Mouse (Mus musculus) myocyte (in vitro differentiated cells): ENCODE measurements around the gene Ptprm. TPM values are rescaled to one million over a fixed set of nuclear protein-coding genes. Genes with fewer than 3 reads are reported as not detected.

ENCODE experiments used
- H3K27me3 ChIP-seq: one replicate; pipeline ENCODE4 v1.6.1; 2011; ENCODE audit not compliant: control insufficient read depth, insufficient read depth, insufficient read length
- H3K36me3 ChIP-seq: one replicate; pipeline ENCODE4 v1.6.1; 2011; ENCODE audit not compliant: control insufficient read depth, insufficient read depth
- H3K4me2 ChIP-seq: one replicate; pipeline ENCODE4 v1.6.1; 2011; ENCODE audit warnings: low read depth, control low read depth
- H3K4me3 ChIP-seq: one replicate; pipeline ENCODE4 v1.5.1; 2011; ENCODE audit warnings: mild to moderate bottlenecking, control low read depth, moderate library complexity
- H3K79me2 ChIP-seq: one replicate; pipeline ENCODE4 v1.6.1; 2011; ENCODE audit not compliant: control insufficient read depth, insufficient read depth
- H3ac ChIP-seq: one replicate; pipeline ENCODE4 v1.6.1; 2011; ENCODE audit not compliant: control insufficient read depth, insufficient read length
- CEBPB ChIP-seq: IDR thresholded peaks from 2 replicates; pipeline ENCODE4 v1.6.1; 2011; ENCODE audit warnings: mild to moderate bottlenecking, moderate library complexity; ENCODE audit not compliant: poor library complexity, insufficient read depth, severe bottlenecking
- E2F4 ChIP-seq: IDR thresholded peaks from one replicate; pipeline ENCODE4 v1.6.1; 2011; ENCODE audit warnings: mild to moderate bottlenecking, control low read depth, moderate library complexity; ENCODE audit not compliant: insufficient read depth
- MAX ChIP-seq: IDR thresholded peaks from one replicate; pipeline ENCODE4 v1.6.1; 2011; ENCODE audit warnings: low read depth, mild to moderate bottlenecking, control low read depth
- MYOD1 ChIP-seq, 3 experiments: IDR thresholded peaks; one replicate each; pipeline ENCODE4 v1.6.1; 2011; ENCODE audit warnings: control low read depth in 2 of 3, low read depth in 2 of 3, mild to moderate bottlenecking in 2 of 3, moderate library complexity in 1 of 3; ENCODE audit not compliant: insufficient read length in 2 of 3, control insufficient read depth in 1 of 3
- MYOG ChIP-seq, 3 experiments: IDR thresholded peaks; one replicate each; pipeline ENCODE4 v1.6.1; 2011; ENCODE audit warnings: control low read depth in 2 of 3, low read depth in 2 of 3, mild to moderate bottlenecking in 2 of 3; ENCODE audit not compliant: insufficient read length in 2 of 3, control insufficient read depth in 1 of 3, insufficient read depth in 1 of 3
- POLR2A ChIP-seq: IDR thresholded peaks from one replicate; pipeline ENCODE4 v1.6.1; 2011; ENCODE audit warnings: low read depth, mild to moderate bottlenecking, control low read depth, moderate library complexity; ENCODE audit not compliant: insufficient read length
- POLR2AphosphoS2 ChIP-seq: IDR thresholded peaks from one replicate; pipeline ENCODE4 v1.6.1; 2011; ENCODE audit warnings: low read depth, control low read depth; ENCODE audit not compliant: insufficient read length
- REST ChIP-seq: IDR thresholded peaks from one replicate; pipeline ENCODE4 v1.6.1; 2011; ENCODE audit warnings: mild to moderate bottlenecking, control low read depth, moderate library complexity; ENCODE audit not compliant: insufficient read depth, insufficient read length
- SRF ChIP-seq: IDR thresholded peaks from one replicate; pipeline ENCODE4 v1.6.1; 2011; ENCODE audit warnings: low read depth; ENCODE audit not compliant: control insufficient read depth, insufficient read length
- TCF12 ChIP-seq: IDR thresholded peaks from one replicate; pipeline ENCODE4 v1.6.1; 2011; ENCODE audit warnings: mild to moderate bottlenecking, control low read depth; ENCODE audit not compliant: poor library complexity, insufficient read depth, severe bottlenecking
- TCF3 ChIP-seq: IDR thresholded peaks from one replicate; pipeline ENCODE4 v1.6.1; 2011; ENCODE audit warnings: low read depth, control low read depth; ENCODE audit not compliant: insufficient read length
- USF1 ChIP-seq: IDR thresholded peaks from one replicate; pipeline ENCODE4 v1.6.1; 2011; ENCODE audit warnings: low read depth, mild to moderate bottlenecking, control low read depth, moderate library complexity
- polyA plus RNA-seq: library from polyadenylated mRNA; unstranded; fragments of >200 nt; fragmentation: generic; extraction: Trizol; gene quantifications from one replicate; pipeline ENCODE4 v1.2.1, GENCODE M21; 2012; ENCODE audit warnings: missing spikeins

The Ptprm gene
- polyA plus RNA-seq, 1 experiment, result 6.5 TPM

GRCm38 (mm10) chr17:67186879-67187278, 167.4 kb downstream of the Ptprm start:
- no peaks in the 10 kb centered on the region for H3K27me3 ChIP-seq
- H3ac ChIP-seq, result no peak overlapping the region
- no peak overlapping the region for H3K4me3 ChIP-seq
- TF ChIP-seq POLR2A, result no peak
- TF ChIP-seq TCF3, result no peak
- TF ChIP-seq MAX, result no peak
- TF ChIP-seq E2F4, result no peak
- TF ChIP-seq REST, result no peak
- no peak for TF ChIP-seq SRF
- no peak for TF ChIP-seq CEBPB
- no peak for TF ChIP-seq TCF12
- TF ChIP-seq USF1, result no peak
- TF ChIP-seq MYOD1 (IDR thresholded peaks at IDR 0.05; ENCODE audit: control insufficient read depth in 1 of 3, insufficient read length in 2 of 3, low read depth in 2 of 3), result no peak
- TF ChIP-seq MYOG (IDR thresholded peaks at IDR 0.05; ENCODE audit: control insufficient read depth in 1 of 3, insufficient read depth in 1 of 3, insufficient read length in 2 of 3, low read depth in 2 of 3), result no peak
- TF ChIP-seq POLR2AphosphoS2, result no peak
- no peaks in the 10 kb centered on the region for H3K79me2 ChIP-seq
- no peaks in the 10 kb centered on the region for H3K36me3 ChIP-seq
- no peak overlapping the region for H3K4me2 ChIP-seq

GRCm38 (mm10) chr17:67185942-67186341, 168.3 kb downstream of the Ptprm start:
- Histone ChIP-seq H3ac (no peak overlapping the region), H3K79me2 (no peaks in the 10 kb centered on the region), H3K27me3 (no peaks in the 10 kb centered on the region), H3K4me3 (no peak overlapping the region), H3K36me3 (no peaks in the 10 kb centered on the region), H3K4me2 (no peak overlapping the region)
- TF ChIP-seq MYOD1 (IDR thresholded peaks at IDR 0.05; ENCODE audit: control insufficient read depth in 1 of 3, insufficient read length in 2 of 3, low read depth in 2 of 3) (no peak), CEBPB (no peak), MAX (no peak), TCF3 (no peak), E2F4 (no peak), SRF (no peak), MYOG (IDR thresholded peaks at IDR 0.05; ENCODE audit: control insufficient read depth in 1 of 3, insufficient read depth in 1 of 3, insufficient read length in 2 of 3, low read depth in 2 of 3) (no peak), POLR2AphosphoS2 (no peak), REST (no peak), TCF12 (no peak), POLR2A (no peak), USF1 (no peak)

GRCm38 (mm10) chr17:67179446-67179845, 174.8 kb downstream of the Ptprm start:
- Histone ChIP-seq H3K36me3 (no peaks in the 10 kb centered on the region), H3K4me3 (no peak overlapping the region), H3K79me2 (no peaks in the 10 kb centered on the region), H3K27me3 (no peaks in the 10 kb centered on the region), H3ac (no peak overlapping the region), H3K4me2 (no peak overlapping the region)
- TF ChIP-seq MYOD1 (IDR thresholded peaks at IDR 0.05; ENCODE audit: control insufficient read depth in 1 of 3, insufficient read length in 2 of 3, low read depth in 2 of 3) (no peak), TCF3 (no peak), POLR2AphosphoS2 (no peak), POLR2A (no peak), USF1 (no peak), E2F4 (no peak), MYOG (IDR thresholded peaks at IDR 0.05; ENCODE audit: control insufficient read depth in 1 of 3, insufficient read depth in 1 of 3, insufficient read length in 2 of 3, low read depth in 2 of 3) (no peak), CEBPB (no peak), SRF (no peak), TCF12 (no peak), REST (no peak)

GRCm38 (mm10) chr17:67178686-67179265, 175.5 kb downstream of the Ptprm start:
- Histone ChIP-seq H3ac (no peak overlapping the region), H3K36me3 (no peaks in the 10 kb centered on the region), H3K4me2 (no peak overlapping the region), H3K4me3 (no peak overlapping the region), H3K27me3 (no peaks in the 10 kb centered on the region), H3K79me2 (no peaks in the 10 kb centered on the region)
- no peak for TF ChIP-seq E2F4

GRCm38 (mm10) chr17:67175836-67176235, 178.4 kb downstream of the Ptprm start:
- Histone ChIP-seq H3K79me2 (no peaks in the 10 kb centered on the region), H3ac (no peak overlapping the region), H3K36me3 (no peaks in the 10 kb centered on the region), H3K4me3 (no peak overlapping the region), H3K4me2 (no peak overlapping the region), H3K27me3 (no peaks in the 10 kb centered on the region)
- TF ChIP-seq TCF3 (no peak), MAX (no peak), E2F4 (no peak), CEBPB (no peak), TCF12 (no peak), MYOG (IDR thresholded peaks at IDR 0.05; ENCODE audit: control insufficient read depth in 1 of 3, insufficient read depth in 1 of 3, insufficient read length in 2 of 3, low read depth in 2 of 3) (no peak), MYOD1 (IDR thresholded peaks at IDR 0.05; ENCODE audit: control insufficient read depth in 1 of 3, insufficient read length in 2 of 3, low read depth in 2 of 3) (no peak), SRF (no peak), POLR2AphosphoS2 (no peak), REST (no peak), USF1 (no peak), POLR2A (no peak)
